Mouse (Mus musculus) G1E (cell line): ENCODE results near the gene Prkcz. TPM values are rescaled to one million over a fixed set of nuclear protein-coding genes. Genes with fewer than 3 reads are reported as not detected.
"Not testable (repeated sequence)": the region's sequence is repeated elsewhere in the genome, so short reads cannot be mapped to it uniquely, and the experiment has no call there.

Source experiments
- ATAC-seq: 2 replicates; pipeline ENCODE4 v1.8.0; 2016; ENCODE audit warnings: mild to moderate bottlenecking; ENCODE audit not compliant: insufficient number of reproducible peaks, poor library complexity, low FRiP score, severe bottlenecking; ENCODE audit errors: extremely low read depth
- DNase-seq: peaks from one replicate; pipeline ENCODE4 v3.0.0; 2012; ENCODE audit warnings: low spot score
- H3K27me3 ChIP-seq: 2 replicates; pipeline ENCODE4 v1.6.1; 2012; ENCODE audit warnings: mild to moderate bottlenecking, low read length, inconsistent platforms; ENCODE audit not compliant: insufficient read depth
- H3K36me3 ChIP-seq: replicated peaks from 2 replicates; pipeline ENCODE3; 2012; ENCODE audit warnings: mild to moderate bottlenecking, inconsistent platforms
- H3K4me1 ChIP-seq: 2 replicates; pipeline ENCODE4 v1.6.1; 2012; ENCODE audit warnings: low read depth, low read length, inconsistent platforms, mixed read lengths; ENCODE audit not compliant: insufficient read depth
- H3K4me3 ChIP-seq: 2 replicates; pipeline ENCODE4 v1.5.1; 2012; ENCODE audit warnings: low read depth, mild to moderate bottlenecking, inconsistent platforms, low read length, moderate library complexity, mixed read lengths
- H3K9me3 ChIP-seq: replicated peaks from 2 replicates; pipeline ENCODE4 v1.6.1; 2012; ENCODE audit warnings: inconsistent platforms
- CTCF ChIP-seq: IDR thresholded peaks from 2 replicates; pipeline ENCODE4 v1.5.1; 2012; ENCODE audit warnings: low read depth, low read length, inconsistent platforms, mixed read lengths
- GATA1 ChIP-seq: IDR thresholded peaks from 2 replicates; pipeline ENCODE4 v1.6.1; 2012; ENCODE audit warnings: borderline replicate concordance, low read length, inconsistent platforms, mixed read lengths
- GATA2 ChIP-seq: IDR thresholded peaks from 2 replicates; pipeline ENCODE4 v1.6.1; 2012; ENCODE audit warnings: low read depth, low read length, inconsistent platforms, borderline replicate concordance
- POLR2AphosphoS5 ChIP-seq: IDR thresholded peaks from 2 replicates; pipeline ENCODE4 v1.6.1; 2012; ENCODE audit warnings: low read depth, low read length, inconsistent platforms; ENCODE audit not compliant: insufficient replicate concordance
- TAL1 ChIP-seq: conservative IDR thresholded peaks from 2 replicates; pipeline ENCODE4 v1.6.1; 2012; ENCODE audit warnings: low read depth, low read length, inconsistent platforms, mixed read lengths
- polyA plus RNA-seq: library from polyadenylated mRNA; stranded (reverse); fragments of >175 nt; gene quantifications from 2 replicates; pipeline ENCODE4 v1.2.3, GENCODE M21; 2012
- total RNA-seq, 2 experiments: library from RNA; stranded (forward) in 1 of 2; stranded (reverse) in 1 of 2; fragments of 200-1000 nt in 1 of 2; fragments of >200 nt in 1 of 2; fragmentation: Nextera tagmentation in 1 of 2; gene quantifications; 2 replicates each; pipeline ENCODE4 v1.2.3; 2014 to 2017

Prkcz gene
- total and polyA plus RNA-seq, 3 experiments: 0.55 TPM; not detected in 2

DNA sequence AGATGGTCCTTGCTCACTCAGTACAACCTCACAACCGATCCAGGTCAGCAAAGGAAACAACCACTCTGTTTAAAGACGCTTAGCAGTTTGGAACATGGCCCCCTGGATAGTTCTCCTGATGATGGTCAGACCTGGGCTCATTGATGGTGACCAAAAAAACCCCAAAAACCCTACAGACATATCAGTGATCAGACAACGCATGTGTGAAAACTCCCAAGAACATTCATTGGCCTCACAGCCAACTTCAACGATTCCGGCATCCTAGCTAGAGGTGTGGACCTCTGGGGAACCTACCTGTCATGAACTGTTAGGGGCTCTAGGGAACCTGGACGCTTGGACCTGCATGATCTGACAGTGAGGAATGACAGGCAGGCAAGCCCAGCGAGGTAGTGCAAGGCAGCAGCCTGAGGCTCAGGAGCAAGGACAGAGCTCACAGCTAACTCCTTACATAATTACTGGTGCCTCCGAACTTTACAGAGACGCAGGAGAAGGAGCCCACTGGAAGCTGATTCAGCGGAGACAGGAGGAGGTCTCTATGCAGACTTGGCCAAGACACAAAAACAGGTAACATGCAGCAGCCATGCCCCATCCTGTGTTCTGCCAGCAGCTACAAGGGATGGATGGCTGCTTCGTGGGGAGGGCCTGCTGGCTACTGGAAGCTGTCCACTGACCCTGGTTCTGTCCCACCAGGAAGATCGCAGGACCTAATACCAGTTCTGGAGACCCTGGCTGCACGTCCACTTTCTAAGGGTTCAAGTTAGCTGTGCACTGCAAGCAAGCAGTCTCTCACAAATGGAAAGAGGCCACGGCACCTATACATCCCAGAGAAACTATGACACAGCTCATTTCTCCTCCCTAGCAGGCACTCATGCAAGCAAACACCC is 17.5 kb downstream of the Prkcz start:
- Histone ChIP-seq H3K36me3 (no peaks in the 10 kb centered on the region), H3K27me3 (peaks cover 4% of the 10 kb centered on the region; the same call in 1 of the 2 replicates), H3K4me3 (no peak overlapping the region), H3K4me1 (no peaks in the 10 kb centered on the region), H3K9me3 (no peaks in the 10 kb centered on the region)
- ATAC-seq (no peak), DNase-seq (no peak)
- TF ChIP-seq GATA2 (no peak), POLR2AphosphoS5 (no peak), TAL1 (no peak), CTCF (no peak), GATA1 (no peak)

GRCm38 (mm10) chr4:155336284-155337050 is 24.7 kb downstream of the Prkcz start:
- ATAC-seq (no peak), DNase-seq (no peak)
- no peak for TF ChIP-seq POLR2AphosphoS5
- no peak for TF ChIP-seq GATA1
- no peak for TF ChIP-seq TAL1
- no peak for TF ChIP-seq GATA2
- no peak for TF ChIP-seq CTCF
- no peaks in the 10 kb centered on the region for H3K27me3 ChIP-seq
- no peaks in the 10 kb centered on the region for H3K9me3 ChIP-seq
- H3K4me1 ChIP-seq: no peaks in the 10 kb centered on the region
- H3K36me3 ChIP-seq: no peaks in the 10 kb centered on the region
- H3K4me3 ChIP-seq: no peak overlapping the region

DNA sequence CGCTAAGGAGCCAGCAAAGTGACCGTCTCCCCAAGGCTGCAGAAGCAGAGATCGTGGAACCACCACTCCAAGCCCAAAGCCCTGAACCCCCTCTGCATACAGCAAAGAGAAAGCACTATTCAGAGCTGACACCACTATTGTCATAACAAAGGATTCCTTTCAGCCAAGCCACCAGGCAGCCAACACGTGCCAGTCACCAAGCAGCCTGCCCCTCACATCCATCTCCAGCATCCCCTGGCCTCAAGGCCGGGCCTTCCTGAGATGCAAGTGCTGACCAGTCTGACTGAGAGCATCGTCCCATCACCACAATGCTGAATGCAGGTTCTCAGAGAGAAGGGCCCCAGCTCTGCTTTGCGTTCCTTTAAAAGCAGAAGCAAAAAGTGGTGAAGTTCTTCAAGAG is 28.9 kb downstream of the Prkcz start:
- ATAC-seq (no peak), DNase-seq (no peak)
- Histone ChIP-seq H3K4me3 (no peak overlapping the region), H3K27me3 (no peaks in the 10 kb centered on the region), H3K36me3 (no peaks in the 10 kb centered on the region), H3K9me3 (no peaks in the 10 kb centered on the region), H3K4me1 (no peaks in the 10 kb centered on the region)
- no peak for TF ChIP-seq GATA1
- TF ChIP-seq GATA2: no peak
- no peak for TF ChIP-seq CTCF
- TF ChIP-seq POLR2AphosphoS5: no peak
- no peak for TF ChIP-seq TAL1

DNA sequence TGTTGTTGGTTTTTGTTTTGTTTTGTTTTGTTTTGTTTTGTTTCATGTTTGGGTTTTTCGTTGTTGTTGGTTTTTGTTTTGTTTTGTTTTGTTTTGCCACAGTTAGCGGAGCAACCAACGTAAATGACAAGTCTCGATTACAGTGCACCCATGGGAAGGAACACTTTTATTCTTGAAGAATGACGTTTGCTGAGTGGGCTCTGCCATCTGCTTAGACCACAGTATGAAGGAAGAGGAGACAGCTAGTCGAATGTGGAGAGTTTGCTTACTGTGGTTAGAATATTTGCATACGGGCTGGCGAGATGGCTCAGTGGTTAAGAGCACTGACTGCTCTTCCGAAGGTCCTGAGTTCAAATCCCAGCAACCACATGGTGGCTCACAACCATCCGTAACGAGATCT is 32.8 kb downstream of the Prkcz start:
- H3K4me3 ChIP-seq, ATAC-seq, H3K36me3 ChIP-seq, H3K4me1 ChIP-seq, H3K9me3 ChIP-seq, DNase-seq: not testable (repeated sequence)
- H3K27me3 ChIP-seq: peaks cover 11% of the 10 kb centered on the region

- no peak for ATAC-seq
- H3K4me1 ChIP-seq: no peaks in the 10 kb centered on the region
- TF ChIP-seq POLR2AphosphoS5: no peak
- TF ChIP-seq TAL1: no peak
- no peak for TF ChIP-seq GATA1
- TF ChIP-seq GATA2: no peak
- no peak for TF ChIP-seq CTCF
- no peak for DNase-seq
- H3K27me3 ChIP-seq: peaks cover 24% of the 10 kb centered on the region
- no peak overlapping the region for H3K4me3 ChIP-seq
- H3K36me3 ChIP-seq: no peaks in the 10 kb centered on the region
- no peaks in the 10 kb centered on the region for H3K9me3 ChIP-seq
These were observed 35.4 kb downstream of the Prkcz start for GRCm38 (mm10) chr4:155325773-155326172.

GRCm38 (mm10) chr4:155324511-155324910 is 36.6 kb downstream of the Prkcz start:
- Histone ChIP-seq H3K4me1 (no peaks in the 10 kb centered on the region), H3K4me3 (no peak overlapping the region), H3K27me3 (peaks cover 27% of the 10 kb centered on the region), H3K36me3 (no peaks in the 10 kb centered on the region), H3K9me3 (no peaks in the 10 kb centered on the region)
- no peak for ATAC-seq
- TF ChIP-seq GATA2: no peak
- TF ChIP-seq POLR2AphosphoS5: no peak
- no peak for TF ChIP-seq TAL1
- TF ChIP-seq GATA1: no peak
- no peak for DNase-seq
